13 mouse cellular contexts compared by ENCODE assay signal in the genomic region with DNA sequence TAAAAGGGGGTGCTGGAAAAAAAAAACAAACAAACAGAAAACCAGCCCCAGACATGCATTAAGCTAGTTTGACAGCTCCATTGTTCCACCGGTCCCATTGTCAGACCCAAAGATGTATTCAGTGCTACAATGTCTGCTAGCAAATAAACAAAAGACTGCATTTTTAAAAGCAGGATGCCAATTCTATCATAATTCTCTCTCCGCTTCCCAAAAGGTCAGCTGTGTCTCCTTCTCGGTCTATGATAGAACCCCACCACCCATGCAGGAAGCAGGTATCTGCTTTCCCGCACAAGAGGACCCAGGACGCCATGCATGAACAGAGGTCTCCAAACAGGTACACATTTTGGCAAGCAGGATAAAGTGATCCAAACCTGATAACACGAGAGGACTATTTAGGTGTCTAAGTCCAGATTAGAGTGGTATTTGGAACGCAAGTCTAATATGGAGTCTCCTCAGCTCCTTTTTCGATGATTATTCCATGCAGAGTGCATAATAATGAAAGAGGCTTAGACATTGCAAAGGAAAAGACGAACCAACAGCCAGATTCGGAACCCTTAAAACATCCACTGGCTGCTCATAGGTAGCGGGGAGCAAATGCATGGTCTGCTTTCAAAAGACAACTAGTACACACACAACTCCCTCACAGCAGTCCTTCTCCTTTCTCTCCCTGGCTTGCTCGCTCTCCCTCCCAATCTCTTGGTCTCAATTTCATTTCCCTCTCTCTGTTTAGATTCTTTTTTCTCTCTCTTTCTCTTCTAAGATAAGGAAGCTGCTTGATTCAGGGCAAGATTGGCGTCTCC.
A peak's percentile ranks its signal among the peaks of the same experiment; 100 is the strongest.
DNase-seq lines count a peak whose midpoint lies in the region; ATAC-seq and TF ChIP-seq lines count a peak whose summit lies in the region.
"Had no signal": no experiment of that assay in that cellular context is flagged by ENCODE, and none has a peak within 500 bp of the region (broad histone marks: within the 10 kb centered on the region; RNA-seq: fewer than 3 reads in every experiment).

No protein-coding gene starts in this region.

- H3K27ac ChIP-seq in neural tube, embryonic 11.5 days (ENCODE audit: low read depth, low read length): peak overlapping the region; percentile 76
- H3K27ac ChIP-seq in forebrain, embryonic 10.5 days: peak overlapping the region; percentile 88
- H3K27ac ChIP-seq in hindbrain, postnatal 0 days: peak overlapping the region; percentile 92

- no peaks in the 10 kb centered on the region for H3K36me3 ChIP-seq in neural tube, embryonic 11.5 days (ENCODE audit: control insufficient read depth, insufficient read depth, low read length)
- no peaks in the 10 kb centered on the region for H3K36me3 ChIP-seq in forebrain, embryonic 10.5 days (replicated peaks)
- no peaks in the 10 kb centered on the region for H3K36me3 ChIP-seq in hindbrain, postnatal 0 days (ENCODE audit: insufficient read depth, low read length)

- ATAC-seq in neural tube, embryonic 11.5 days (ENCODE audit: insufficient read depth, low FRiP score, low TSS enrichment): no peak
- ATAC-seq in hindbrain, postnatal 0 days: peak; percentile 66; the same call in 1 of the 2 replicates
- ATAC-seq: liver, postnatal 0 days had no signal

- 48% methylated on average over 13 of the region's 13 CpGs for WGBS in neural tube, embryonic 11.5 days
- WGBS in forebrain, embryonic 10.5 days: 37% methylated on average over 13 of the region's 13 CpGs
- WGBS in hindbrain, postnatal 0 days: 9% methylated on average over 13 of the region's 13 CpGs

- H3K27me3 ChIP-seq in neural tube, embryonic 11.5 days (ENCODE audit: control insufficient read depth, insufficient read depth, low read length): no peaks in the 10 kb centered on the region
- no peaks in the 10 kb centered on the region for H3K27me3 ChIP-seq in forebrain, embryonic 10.5 days (ENCODE audit: poor library complexity, severe bottlenecking)
- H3K27me3 ChIP-seq in hindbrain, postnatal 0 days (ENCODE audit: insufficient read depth, low read length): no peaks in the 10 kb centered on the region
- H3K27me3 ChIP-seq: CH12.LX had no signal

- H3K4me3 ChIP-seq in neural tube, embryonic 11.5 days (ENCODE audit: low read depth, low read length): peak overlapping the region; percentile 37
- H3K4me3 ChIP-seq in forebrain, embryonic 10.5 days: peak overlapping the region; percentile 54
- peak overlapping the region; percentile 60 for H3K4me3 ChIP-seq in hindbrain, postnatal 0 days (ENCODE audit: low read length)

- DNase-seq in neural tube, embryonic 11.5 days (ENCODE audit: low spot score): peak; percentile 27
- no peak for DNase-seq in neural tube, embryonic 10.5 days (ENCODE audit: extremely low spot score, low spot score)
- DNase-seq in forebrain, embryonic 10.5 days (ENCODE audit: extremely low spot score, low spot score): no peak
- peak; percentile 57 for DNase-seq in hindbrain, postnatal 0 days (ENCODE audit: low spot score)
- peak; percentile 73 for DNase-seq in retina, postnatal 1 day
- no peak for DNase-seq in frontal cortex, adult 2 months (ENCODE audit: extremely low spot score in 1 of 2, low spot score in 1 of 2)
- no peak for DNase-seq in B cell, adult 2 months
- DNase-seq in lung, adult 18-20 months: no peak
- DNase-seq: gastrocnemius, postnatal 25 days; kidney, adult 8-10 months; liver, postnatal 0 days; thymus, postnatal 4 days had no signal

- peak overlapping the region; percentile 58 for H3K9ac ChIP-seq in neural tube, embryonic 11.5 days (ENCODE audit: low read length)
- H3K9ac ChIP-seq in hindbrain, postnatal 0 days (replicated peaks; ENCODE audit: low read length): peak overlapping the region; percentile 71
- H3K9ac ChIP-seq: liver, postnatal 0 days had no signal

- TF ChIP-seq CTCF in hindbrain, postnatal 0 days (IDR thresholded peaks at IDR 0.05; ENCODE audit: low read depth): no peak

- H3K9me3 ChIP-seq in neural tube, embryonic 11.5 days (ENCODE audit: control insufficient read depth, low read length): no peaks in the 10 kb centered on the region
- H3K9me3 ChIP-seq in forebrain, embryonic 10.5 days: no peaks in the 10 kb centered on the region
- no peaks in the 10 kb centered on the region for H3K9me3 ChIP-seq in hindbrain, postnatal 0 days (ENCODE audit: low read length)

- peak overlapping the region; percentile 53 for H3K4me2 ChIP-seq in neural tube, embryonic 11.5 days (ENCODE audit: low read depth)
- peak overlapping the region; percentile 59 for H3K4me2 ChIP-seq in hindbrain, postnatal 0 days (ENCODE audit: low read depth, low read length)

- peaks cover 3% of the 10 kb centered on the region; the same call in 1 of the 2 replicates for H3K4me1 ChIP-seq in neural tube, embryonic 11.5 days (ENCODE audit: control insufficient read depth, insufficient read depth, low read length)
- H3K4me1 ChIP-seq in forebrain, embryonic 10.5 days: peaks cover 66% of the 10 kb centered on the region
- 0 out of 2 replicates have a peak, but pooled peaks cover 7% of the 10 kb centered on the region for H3K4me1 ChIP-seq in hindbrain, postnatal 0 days (ENCODE audit: insufficient read depth, low read length)

Comparison
In these comparisons a context has a peak if more than half of its experiments do, and no peak if none do; other contexts are left out.
1. DNase-seq: peak in neural tube, embryonic 11.5 days (single experiment), hindbrain, postnatal 0 days (single experiment) and retina, postnatal 1 day (single experiment); none in neural tube, embryonic 10.5 days (single experiment), forebrain, embryonic 10.5 days (single experiment), frontal cortex, adult 2 months (0 of 2), B cell, adult 2 months (0 of 2) and lung, adult 18-20 months (0 of 2).
2. Peak in every context shown above with its lines, with median percentiles within 50 percentile points of each other: H3K27ac ChIP-seq and H3K4me3 ChIP-seq.